1 mouse cellular context compared by ENCODE assay signal in the genomic region with DNA sequence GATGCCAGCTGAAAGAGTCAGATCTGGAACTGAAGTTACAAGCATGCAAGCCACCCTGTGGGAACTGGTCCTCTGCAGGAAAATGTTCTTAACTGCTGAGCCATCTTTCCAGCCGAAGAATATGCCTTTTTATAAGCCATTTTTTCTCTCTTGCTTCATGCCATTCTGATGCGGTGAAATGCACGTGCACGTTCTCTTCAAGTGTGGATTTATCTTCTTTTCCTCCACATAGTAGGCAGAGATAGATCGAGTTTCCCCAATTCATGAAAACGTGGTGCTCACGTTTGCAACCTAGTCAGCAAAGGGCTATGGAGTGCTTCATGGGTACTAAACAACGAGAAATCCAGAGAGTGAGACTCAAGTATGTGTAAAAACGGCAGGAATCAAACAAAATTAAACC.
TF ChIP-seq lines count a peak whose summit lies in the region.

No protein-coding gene starts in this region.

TF ChIP-seq in CH12.LX, 34 proteins besides CTCF, POLR2A, EP300 and RAD21 (continued from another document):
- no peak for TF ChIP-seq TCF12 (IDR thresholded peaks at IDR 0.05; ENCODE audit: low read depth, low read length)
- no peak for TF ChIP-seq ETS1 (conservative IDR thresholded peaks at IDR 0.05; ENCODE audit: low read depth, low read length)
- no peak for TF ChIP-seq JUND (conservative IDR thresholded peaks at IDR 0.05; ENCODE audit: low read depth, low read length)
- TF ChIP-seq MAZ (IDR thresholded peaks at IDR 0.05; ENCODE audit: low read depth, low read length) = no peak
- TF ChIP-seq SMC3 (IDR thresholded peaks at IDR 0.05; ENCODE audit: low read depth, low read length) = no peak
- no peak for TF ChIP-seq NRF1 (IDR thresholded peaks at IDR 0.05; ENCODE audit: low read depth, low read length)
- no peak for TF ChIP-seq MEF2A (IDR thresholded peaks at IDR 0.05; ENCODE audit: borderline replicate concordance, low read depth, low read length)
- no peak for TF ChIP-seq BHLHE40 (IDR thresholded peaks at IDR 0.05; ENCODE audit: low read depth, low read length)
- no peak for TF ChIP-seq IRF4 (IDR thresholded peaks at IDR 0.05; ENCODE audit: low read depth, low read length)
- TF ChIP-seq ZKSCAN1 (IDR thresholded peaks at IDR 0.05; ENCODE audit: borderline replicate concordance, low read depth, low read length) = no peak
- TF ChIP-seq GABPA (IDR thresholded peaks at IDR 0.05; ENCODE audit: insufficient replicate concordance, low read depth, low read length) = no peak
- TF ChIP-seq ZC3H11A (IDR thresholded peaks at IDR 0.05; ENCODE audit: low read depth, low read length) = no peak
